Mouse (Mus musculus) intestine, postnatal 0 days (tissue): ENCODE measurements around the gene Ctps. TPM values are rescaled to one million over a fixed set of nuclear protein-coding genes. Genes with fewer than 3 reads are reported as not detected.

Experiments
- ATAC-seq: fragments of 200-750 bp; cut with Nextera tagmentation; 2 replicates; pipeline ENCODE4 v1.8.0; 2017; ENCODE audit warnings: mild to moderate bottlenecking, moderate TSS enrichment, moderate library complexity
- H3K27ac ChIP-seq: fragments of 300-500 bp; sonication (generic); 2 replicates; pipeline ENCODE4 v1.5.1; 2014; ENCODE audit warnings: mild to moderate bottlenecking, low read depth, low read length, moderate library complexity
- H3K27me3 ChIP-seq: fragments of 300-500 bp; sonication (generic); replicated peaks from 2 replicates; pipeline ENCODE4 v1.6.1; 2014; ENCODE audit warnings: low read length, mixed read lengths; ENCODE audit not compliant: control insufficient read depth, insufficient read depth
- H3K36me3 ChIP-seq: fragments of 300-500 bp; sonication (generic); 2 replicates; pipeline ENCODE4 v1.6.1; 2014; ENCODE audit warnings: mild to moderate bottlenecking, moderate library complexity; ENCODE audit not compliant: control insufficient read depth, insufficient read depth
- H3K4me1 ChIP-seq: fragments of 300-500 bp; sonication (generic); replicated peaks from 2 replicates; pipeline ENCODE4 v1.6.1; 2014; ENCODE audit warnings: antibody characterized with exemption, low read length, mixed read lengths; ENCODE audit not compliant: control insufficient read depth, insufficient read depth
- H3K4me2 ChIP-seq: fragments of 300-500 bp; sonication (generic); replicated peaks from 2 replicates; pipeline ENCODE4 v1.6.1; 2014; ENCODE audit warnings: low read depth, mild to moderate bottlenecking, moderate library complexity
- H3K4me3 ChIP-seq: fragments of 300-500 bp; sonication (generic); 2 replicates; pipeline ENCODE4 v1.5.1; 2014; ENCODE audit warnings: low read depth, low read length
- H3K9ac ChIP-seq: fragments of 300-500 bp; sonication (generic); 2 replicates; pipeline ENCODE4 v1.6.1; 2014; ENCODE audit warnings: mild to moderate bottlenecking, low read depth, low read length
- H3K9me3 ChIP-seq: fragments of 300-500 bp; sonication (generic); 2 replicates; pipeline ENCODE4 v1.6.1; 2016; ENCODE audit warnings: mixed run types; ENCODE audit not compliant: control insufficient read depth
- CTCF ChIP-seq: sonication (generic); IDR thresholded peaks from 2 replicates; pipeline ENCODE4 v1.5.1; 2016; ENCODE audit warnings: low read depth, mild to moderate bottlenecking, control low read depth, antibody characterized with exemption, moderate library complexity
- WGBS: fragments of 180-500 bp; shearing (Covaris S2); extraction: QIAGEN DNeasy Blood & Tissue Kit; methylation state at CpG from one replicate; pipeline ENCODE4 v1.1.7; 2014; 5-methylcytosine and 5-hydroxymethylcytosine counted together
- polyA plus RNA-seq: library from polyadenylated mRNA; unstranded; fragments of >200 nt; fragmentation: Nextera tagmentation; extraction: Ambion mirVana; gene quantifications from 2 replicates; pipeline ENCODE4 v1.2.1, GENCODE M21; 2015

Gene Ctps
- polyA plus RNA-seq, 1 experiment from 2014 or later, result 23.4 TPM

DNA sequence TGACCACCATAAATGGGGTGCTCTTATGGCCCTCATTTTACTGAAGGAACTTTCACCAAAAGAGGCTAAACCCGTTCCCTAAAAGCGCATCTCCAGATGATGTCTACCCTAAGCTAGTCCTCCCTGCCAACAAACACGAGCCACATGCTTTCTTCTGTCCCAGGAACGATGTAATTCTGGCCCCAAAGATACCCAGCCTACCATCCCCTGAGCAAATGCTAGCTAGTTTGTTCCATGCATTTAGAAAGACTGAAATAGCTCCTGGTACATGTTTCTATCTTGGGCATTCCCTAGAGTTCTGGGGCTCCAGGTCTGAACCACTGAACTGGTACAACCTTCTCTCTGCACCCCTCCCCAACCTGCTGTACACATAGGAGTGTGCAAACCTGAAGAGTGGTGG, 20.9 kb upstream of the Ctps start:
- no peak for TF ChIP-seq CTCF

GRCm38 (mm10) chr4:120589815-120590422, 19.8 kb upstream of the Ctps start:
- Histone ChIP-seq H3K4me1 (no peaks in the 10 kb centered on the region), H3K27ac (no peak overlapping the region), H3K36me3 (no peaks in the 10 kb centered on the region), H3K4me2 (peak overlapping the region; percentile 52), H3K27me3 (no peaks in the 10 kb centered on the region), H3K4me3 (0 out of 2 replicates have a peak overlapping the region, but pooled peaks have one; percentile 18), H3K9ac (no peak overlapping the region), H3K9me3 (no peaks in the 10 kb centered on the region)
- ATAC-seq, result peak; percentile 85
- 21% methylated on average over 5 of the region's 5 CpGs for WGBS
- peak; percentile 97 for TF ChIP-seq CTCF

More for the DNA sequence above, 20.9 kb upstream of the Ctps start:
- Histone ChIP-seq H3K36me3 (no peaks in the 10 kb centered on the region), H3K27me3 (no peaks in the 10 kb centered on the region), H3K4me1 (no peaks in the 10 kb centered on the region), H3K4me2 (no peak overlapping the region), H3K4me3 (no peak overlapping the region), H3K9me3 (no peaks in the 10 kb centered on the region), H3K9ac (no peak overlapping the region), H3K27ac (no peak overlapping the region)
- ATAC-seq, result no peak
- WGBS, result 84% methylated on average over 4 of the region's 4 CpGs

DNA sequence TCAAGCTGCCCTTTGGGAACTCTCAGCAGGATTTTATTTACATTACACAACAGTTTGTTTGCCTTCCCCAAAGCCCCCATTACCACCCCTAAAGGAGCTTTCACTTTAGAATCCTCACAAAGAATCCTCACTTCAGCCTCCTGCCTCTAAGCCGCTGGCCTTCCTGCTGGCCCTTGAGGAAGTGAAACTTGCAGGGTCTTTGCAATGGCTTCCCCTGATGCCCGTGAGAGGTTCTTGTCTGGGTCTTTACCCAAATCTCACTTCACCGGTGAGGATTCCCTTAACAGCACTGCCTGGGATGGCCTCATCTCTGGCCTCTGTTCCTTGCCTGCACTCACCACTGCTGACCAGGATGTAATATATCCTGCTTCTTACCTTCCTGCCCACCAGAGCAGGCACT, 19.0 kb upstream of the Ctps start:
- no peak for ATAC-seq
- Histone ChIP-seq H3K4me1 (no peaks in the 10 kb centered on the region), H3K4me3 (no peak overlapping the region), H3K4me2 (no peak overlapping the region), H3K9ac (no peak overlapping the region), H3K36me3 (no peaks in the 10 kb centered on the region), H3K27ac (no peak overlapping the region), H3K27me3 (no peaks in the 10 kb centered on the region), H3K9me3 (no peaks in the 10 kb centered on the region)
- whole genome bisulfite sequencing, result 33% methylated on average over 3 of the region's 3 CpGs
- no peak for TF ChIP-seq CTCF

DNA sequence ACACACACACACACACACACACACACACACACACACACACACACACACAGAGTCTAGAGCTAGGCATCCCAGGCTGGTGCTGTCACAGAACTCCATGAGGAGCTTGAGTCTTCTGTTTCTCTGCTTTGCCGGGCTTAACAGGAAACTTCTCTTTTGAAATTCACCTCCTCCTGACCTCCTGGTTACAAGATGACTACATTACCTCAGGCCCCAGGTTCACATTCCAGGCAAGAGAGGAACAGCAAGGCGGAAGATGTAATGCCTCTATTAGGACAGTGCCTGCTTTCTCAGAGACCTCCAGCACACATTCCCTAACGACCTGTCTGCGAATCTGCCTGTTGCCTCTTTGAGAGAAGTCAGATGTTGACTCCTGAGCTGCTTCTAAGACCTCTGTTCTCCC, 18.4 kb upstream of the Ctps start, which contains the start of gene Gm8439:
TSS of gene Gm8439 (plus strand) at position 301 of the 400 bp plus-strand sequence.
- H3K27me3 ChIP-seq, result no peaks in the 10 kb centered on the region
- H3K9ac ChIP-seq, result no peak within 1 kb of the TSS
- no peaks in the 10 kb centered on the region for H3K9me3 ChIP-seq
- no peak within 1 kb of the TSS for H3K4me3 ChIP-seq
- no peak for ATAC-seq
- H3K4me2 ChIP-seq, result no peak within 1 kb of the TSS
- TF ChIP-seq CTCF, result no peak
- no peaks in the 10 kb centered on the region for H3K36me3 ChIP-seq
- 33% methylated on average over 4 of the region's 4 CpGs for WGBS
- H3K4me1 ChIP-seq, result no peaks in the 10 kb centered on the region
- no peak within 1 kb of the TSS for H3K27ac ChIP-seq

DNA sequence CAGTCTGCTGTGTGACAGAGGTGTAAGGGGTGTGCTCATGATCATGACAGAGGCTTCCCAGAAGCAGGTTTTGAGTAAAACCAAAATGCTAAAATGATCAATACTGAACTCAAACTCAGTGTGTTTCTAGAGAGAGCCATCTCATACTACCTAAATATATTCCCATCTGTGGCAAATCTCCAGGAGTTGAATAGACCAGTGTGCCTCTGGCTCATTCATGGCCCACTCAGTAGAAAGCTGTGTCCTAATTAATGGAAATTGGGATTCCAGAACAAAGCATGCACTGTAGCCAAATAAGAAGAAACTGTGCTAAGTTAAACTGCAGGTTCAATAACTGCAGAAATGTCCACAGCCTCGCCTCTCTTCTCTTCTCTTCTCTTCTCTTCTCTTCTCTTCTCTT, 16.9 kb upstream of the Ctps start:
- H3K27me3 ChIP-seq, result no peaks in the 10 kb centered on the region
- no peak overlapping the region for H3K9ac ChIP-seq
- no peak for TF ChIP-seq CTCF
- no peaks in the 10 kb centered on the region for H3K36me3 ChIP-seq
- H3K4me1 ChIP-seq, result no peaks in the 10 kb centered on the region
- no peak overlapping the region for H3K4me3 ChIP-seq
- no peaks in the 10 kb centered on the region for H3K9me3 ChIP-seq
- no peak overlapping the region for H3K4me2 ChIP-seq
- ATAC-seq, result no peak
- 50% methylated on average over 1 of the region's 1 CpGs for WGBS
- H3K27ac ChIP-seq, result no peak overlapping the region

DNA sequence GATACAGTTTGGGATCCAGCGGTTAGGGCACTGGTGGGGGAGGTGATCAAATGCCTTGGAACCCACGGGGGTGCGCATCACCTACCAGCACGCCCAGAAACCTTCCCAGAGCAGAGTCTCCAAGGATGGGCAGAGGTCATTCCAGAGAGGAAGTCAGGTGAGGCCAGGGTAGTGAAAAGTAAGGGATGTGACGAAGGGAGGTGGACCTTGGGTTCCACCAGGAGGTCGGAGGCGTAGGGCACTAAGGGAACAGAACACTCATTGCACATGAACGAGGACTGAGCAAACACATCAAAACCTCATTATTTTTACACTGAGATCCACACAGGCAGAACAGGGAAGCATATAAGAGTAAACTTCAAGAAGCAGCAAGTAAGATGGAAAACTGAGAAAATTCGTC, 11.6 kb upstream of the Ctps start:
- Histone ChIP-seq H3K9me3 (no peaks in the 10 kb centered on the region), H3K4me2 (no peak overlapping the region), H3K27ac (no peak overlapping the region), H3K36me3 (no peaks in the 10 kb centered on the region), H3K27me3 (no peaks in the 10 kb centered on the region), H3K4me1 (no peaks in the 10 kb centered on the region), H3K4me3 (no peak overlapping the region), H3K9ac (no peak overlapping the region)
- TF ChIP-seq CTCF, result no peak
- no peak for ATAC-seq
- 66% methylated on average over 9 of the region's 9 CpGs for WGBS
